Mouse (Mus musculus): ENCODE data around the gene Dock1.

Gene Dock1

DNA sequence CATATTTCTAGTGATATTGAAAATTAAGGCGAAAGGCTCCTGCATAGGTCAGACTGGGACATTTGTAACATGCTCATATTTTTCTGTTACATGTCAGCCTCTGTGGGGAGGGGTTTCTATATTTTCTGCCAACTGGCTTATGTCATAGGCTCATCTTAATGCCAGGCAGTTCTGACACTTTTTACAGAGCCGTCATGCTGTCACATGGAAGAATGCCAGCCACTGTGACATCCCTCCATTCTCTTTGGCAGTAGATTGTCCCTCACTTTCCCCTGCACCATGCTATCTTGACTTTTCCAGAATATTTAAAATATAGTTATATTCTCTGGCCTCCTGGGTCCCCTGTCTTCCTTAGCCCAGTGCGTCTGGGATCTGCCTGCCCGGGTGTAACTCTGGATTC, 172.3 kb downstream of the Dock1 start:
- peak; percentile 48 to 51 for DNase-seq

DNA sequence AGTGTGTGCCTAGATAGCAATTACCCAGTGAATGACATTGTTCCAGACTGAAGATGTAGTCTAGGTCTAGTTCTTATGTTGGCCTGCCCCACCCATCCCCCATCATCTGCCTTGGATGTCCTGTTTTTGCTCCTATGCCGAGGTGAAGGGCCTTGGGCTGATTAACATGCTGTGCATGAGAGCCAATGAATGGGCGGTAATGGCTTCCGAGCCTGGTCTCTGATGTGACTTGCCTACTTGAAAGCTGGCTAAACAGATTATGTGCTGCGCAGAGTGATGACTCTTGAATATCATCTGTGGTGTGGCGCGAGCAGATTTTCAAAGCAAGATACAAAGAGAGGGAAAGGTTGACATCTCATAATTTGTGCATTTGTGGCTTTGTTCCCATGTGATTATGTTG, 191.5 kb downstream of the Dock1 start:
- DNase-seq = no peak

- no peak for DNase-seq
Measured at GRCm38 (mm10) chr7:134864175-134864574, 193.7 kb downstream of the Dock1 start.

- no peak for DNase-seq
Measured at GRCm38 (mm10) chr7:134872511-134872910, 202.1 kb downstream of the Dock1 start.

GRCm38 (mm10) chr7:134872981-134873380, 202.5 kb downstream of the Dock1 start:
- DNase-seq = no peak

DNA sequence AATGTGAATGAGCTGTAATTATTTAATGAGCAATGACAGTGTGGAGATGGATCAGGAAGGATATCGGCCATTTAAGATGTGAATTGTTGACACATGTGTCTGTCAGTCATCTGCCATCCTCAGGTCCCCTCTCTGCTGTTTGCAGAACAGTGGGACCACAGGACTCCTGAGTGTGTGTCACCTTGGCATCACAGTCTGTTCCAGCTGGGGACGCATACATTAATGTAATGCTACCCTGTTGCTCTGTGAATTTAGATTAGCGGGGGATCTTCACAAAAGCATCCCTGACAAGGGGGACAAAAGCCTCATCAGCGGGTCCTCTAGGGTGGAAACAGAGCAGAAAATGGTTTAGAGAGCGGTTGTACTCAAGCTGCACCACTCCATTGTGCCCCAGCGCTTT, 208.5 kb downstream of the Dock1 start:
- no peak for DNase-seq

DNA sequence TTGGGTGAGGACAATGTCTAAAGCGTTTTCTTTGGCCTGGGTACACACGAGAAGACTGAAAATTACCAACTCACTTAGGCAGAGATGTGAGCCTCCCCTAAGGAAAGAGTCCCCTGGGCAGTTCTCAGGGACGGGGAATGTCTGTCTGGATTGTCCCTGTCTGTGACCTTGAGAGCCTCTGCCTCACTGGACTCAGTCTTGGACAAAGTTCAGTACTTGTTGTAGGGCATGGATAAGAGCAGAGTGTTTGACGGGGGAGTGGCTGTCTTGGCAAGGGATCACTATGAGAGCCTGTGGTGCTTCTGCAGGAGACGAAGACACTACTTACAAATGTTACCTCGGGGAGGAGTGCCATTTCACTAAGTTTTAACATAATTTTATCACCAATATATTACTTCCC, 210.0 kb downstream of the Dock1 start:
- no peak for DNase-seq

GRCm38 (mm10) chr7:134883516-134883915, 213.1 kb downstream of the Dock1 start:
- DNase-seq = peak; percentile 7 to 22

DNA sequence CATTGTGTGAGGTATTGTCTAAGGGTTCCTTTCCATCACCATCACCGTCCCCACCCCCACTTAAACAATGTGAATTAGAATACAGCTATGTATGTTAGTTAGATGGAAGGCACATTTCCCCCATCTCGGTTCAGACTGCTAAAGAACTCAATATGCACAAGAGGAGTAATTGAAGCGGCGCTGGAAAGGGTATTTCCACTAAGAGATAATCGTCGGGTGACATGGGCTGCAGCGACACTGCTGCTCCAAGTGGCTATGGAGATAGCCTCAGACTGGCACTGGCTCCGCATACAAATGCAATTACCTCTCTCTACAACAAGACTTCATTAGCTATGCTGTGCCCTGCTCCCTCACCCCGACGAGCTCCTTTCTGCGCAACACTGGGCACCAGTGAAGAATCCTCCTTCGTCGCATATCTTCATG, 222.0 kb downstream of the Dock1 start:
- no peak for DNase-seq

GRCm38 (mm10) chr7:134892972-134893371, 222.5 kb downstream of the Dock1 start:
- peak; percentile 19 to 30 for DNase-seq

- DNase-seq = peak in 1 of 2 experiments; percentile 10
Measured at GRCm38 (mm10) chr7:134894604-134895003, 224.2 kb downstream of the Dock1 start.

- DNase-seq = no peak
Measured at GRCm38 (mm10) chr7:134899462-134899861, 229.0 kb downstream of the Dock1 start.

GRCm38 (mm10) chr7:134901992-134902391, 231.5 kb downstream of the Dock1 start:
- no peak for DNase-seq

- DNase-seq = no peak
Measured at GRCm38 (mm10) chr7:134931886-134932285, 261.4 kb downstream of the Dock1 start.

GRCm38 (mm10) chr7:134937471-134937926, 267.0 kb downstream of the Dock1 start:
- peak; percentile 35 to 41 for DNase-seq

- DNase-seq = peak; percentile 52 to 59
Measured at GRCm38 (mm10) chr7:134937927-134938609, 267.6 kb downstream of the Dock1 start, which contains the start of gene Fam196a. Gene Fam196a (minus strand): TSS chr7:134938430.

- no peak for DNase-seq
Measured at GRCm38 (mm10) chr7:134941891-134942290, 271.4 kb downstream of the Dock1 start.

DNA sequence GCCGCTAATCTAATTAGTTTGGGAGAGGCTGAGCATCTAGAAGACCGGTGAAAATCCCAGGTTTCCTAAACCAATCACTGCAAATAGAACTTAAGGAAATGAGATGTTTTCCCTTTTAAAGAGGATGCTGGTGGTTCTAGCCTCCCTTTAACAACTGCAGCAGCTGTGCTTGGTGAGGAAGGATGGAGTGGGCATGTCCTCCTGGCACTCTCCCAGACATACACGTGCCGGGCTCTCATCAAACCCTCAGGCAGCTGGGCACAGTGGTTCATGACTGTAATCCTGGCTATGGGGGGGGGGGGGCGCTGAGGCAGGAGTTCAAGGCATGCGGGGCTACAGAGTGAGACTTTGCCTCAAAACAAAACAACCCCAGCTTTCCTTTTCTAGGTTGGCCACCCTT, 272.6 kb downstream of the Dock1 start:
- no peak for DNase-seq

DNA sequence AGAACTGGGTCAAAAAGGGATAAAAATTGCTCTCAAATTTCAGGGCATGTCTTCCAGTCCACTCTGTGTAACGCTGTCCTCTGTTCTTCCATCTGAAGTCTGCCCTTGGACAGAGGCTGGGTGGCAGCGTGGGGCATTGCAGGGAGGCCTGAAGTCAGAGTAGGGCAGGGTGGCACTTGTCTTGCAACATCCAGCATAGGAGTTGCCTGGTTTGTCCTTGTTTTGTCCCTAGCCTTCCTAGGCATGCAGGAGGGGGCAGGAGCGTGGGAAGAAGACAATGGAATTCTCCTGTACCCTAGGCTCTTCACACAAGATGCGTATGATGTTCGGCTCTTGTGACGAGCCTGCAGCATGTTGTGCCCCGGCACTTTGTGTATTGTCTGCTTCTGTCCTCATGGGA, 273.2 kb downstream of the Dock1 start:
- no peak for DNase-seq

DNA sequence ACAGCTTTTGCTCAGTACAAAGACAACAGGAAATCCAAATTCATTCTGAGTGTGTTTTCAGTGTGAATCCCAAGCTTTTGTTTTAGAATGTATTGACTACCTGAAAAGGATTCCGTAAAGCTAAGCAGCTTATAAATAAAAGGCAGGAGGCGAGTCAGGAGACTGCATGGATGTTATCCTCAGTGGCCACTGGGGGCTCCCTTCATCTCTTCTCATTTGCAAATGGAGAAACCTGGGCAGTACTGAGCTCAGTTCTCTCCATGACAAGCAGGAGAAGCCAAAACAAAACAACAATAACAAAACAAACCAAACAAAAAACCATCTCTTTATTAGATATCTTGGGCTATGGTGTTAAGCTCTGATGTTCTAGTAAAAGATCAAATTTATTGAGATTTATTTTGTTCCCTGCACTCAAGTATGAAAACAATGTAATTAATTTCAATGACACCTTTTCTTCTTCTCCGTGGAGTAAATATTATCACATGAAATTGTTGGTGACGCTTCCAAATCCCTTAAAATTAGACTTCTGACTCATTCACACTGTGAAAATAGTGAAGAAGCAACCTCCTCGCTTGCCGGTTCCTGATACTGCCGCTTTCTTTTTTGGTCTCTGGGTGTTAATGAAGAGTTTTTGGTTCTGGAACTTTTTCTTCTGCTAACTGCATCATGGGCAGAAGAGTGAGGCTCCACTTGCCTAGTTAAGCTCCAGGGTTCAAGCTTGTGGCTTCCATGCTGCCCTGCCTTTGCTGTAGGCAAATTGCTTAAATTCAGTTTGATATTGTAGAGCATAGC, 275.7 kb downstream of the Dock1 start:
- peak; percentile 24 to 39 for DNase-seq

- peak; percentile 54 to 67 for DNase-seq
Measured at GRCm38 (mm10) chr7:134959086-134959485, 288.6 kb downstream of the Dock1 start.

- DNase-seq = peak in 1 of 2 experiments; percentile 18
Measured at GRCm38 (mm10) chr7:134960871-134961270, 290.4 kb downstream of the Dock1 start.

GRCm38 (mm10) chr7:134961608-134962007, 291.2 kb downstream of the Dock1 start:
- DNase-seq = no peak

- no peak for DNase-seq
Measured at GRCm38 (mm10) chr7:134990244-134990643, 319.8 kb downstream of the Dock1 start.

Measured in cerebellum, postnatal 14 days (tissue).